Mouse (Mus musculus): ENCODE data around the gene Il18rap. TPM values are rescaled to one million over a fixed set of nuclear protein-coding genes. Genes with fewer than 3 reads are reported as not detected.

The Il18rap gene
- total RNA-seq (2021): under 1 TPM; 0.07 to 0.08 TPM
- long read RNA-seq, experiment 1: 0 reads
- long read RNA-seq, experiment 2: 0 reads

GRCm38 (mm10) chr1:40514851-40515585, at the start of gene Il18rap:
Il18rap (plus strand) TSS chr1:40515362.
- no peak for DNase-seq (ENCODE audit: low spot score in 2 of 2)

GRCm38 (mm10) chr1:40465477-40466430, 49.4 kb upstream of the Il18rap start, which contains the start of gene Il18r1:
Il18r1 (plus strand) TSS chr1:40465552.
- DNase-seq (ENCODE audit: low spot score in 2 of 2): no peak

- DNase-seq (ENCODE audit: low spot score in 2 of 2): no peak
Measured at GRCm38 (mm10) chr1:40467306-40467705, 47.9 kb upstream of the Il18rap start.

GRCm38 (mm10) chr1:40468805-40469204, 46.4 kb upstream of the Il18rap start:
- DNase-seq (ENCODE audit: low spot score in 2 of 2): no peak

- DNase-seq (ENCODE audit: low spot score in 2 of 2): no peak
Measured at GRCm38 (mm10) chr1:40469900-40470299, 45.3 kb upstream of the Il18rap start.

GRCm38 (mm10) chr1:40472401-40472800, 42.8 kb upstream of the Il18rap start:
- no peak for DNase-seq (ENCODE audit: low spot score in 2 of 2)

- DNase-seq (ENCODE audit: low spot score in 2 of 2): no peak
Measured at GRCm38 (mm10) chr1:40473640-40474039, 41.5 kb upstream of the Il18rap start.

GRCm38 (mm10) chr1:40474336-40474735, 40.8 kb upstream of the Il18rap start:
- DNase-seq (ENCODE audit: low spot score in 2 of 2): no peak

GRCm38 (mm10) chr1:40475697-40476096, 39.5 kb upstream of the Il18rap start:
- DNase-seq (ENCODE audit: low spot score in 2 of 2): no peak

- no peak for DNase-seq (ENCODE audit: low spot score in 2 of 2)
Measured at GRCm38 (mm10) chr1:40476756-40477155, 38.4 kb upstream of the Il18rap start.

- no peak for DNase-seq (ENCODE audit: low spot score in 2 of 2)
Measured at GRCm38 (mm10) chr1:40479505-40479923, 35.6 kb upstream of the Il18rap start.

GRCm38 (mm10) chr1:40494594-40494993, 20.6 kb upstream of the Il18rap start:
- DNase-seq (ENCODE audit: low spot score in 2 of 2): no peak

GRCm38 (mm10) chr1:40499708-40500107, 15.5 kb upstream of the Il18rap start:
- DNase-seq (ENCODE audit: low spot score in 2 of 2): no peak

- no peak for DNase-seq (ENCODE audit: low spot score in 2 of 2)
Measured at GRCm38 (mm10) chr1:40501126-40501525, 14.0 kb upstream of the Il18rap start.

GRCm38 (mm10) chr1:40501546-40502398, 13.4 kb upstream of the Il18rap start:
- no peak for DNase-seq (ENCODE audit: low spot score in 2 of 2)

- DNase-seq (ENCODE audit: low spot score in 2 of 2): no peak
Measured at GRCm38 (mm10) chr1:40504548-40504947, 10.6 kb upstream of the Il18rap start.

GRCm38 (mm10) chr1:40516364-40516763, 1.2 kb downstream of the Il18rap start:
- DNase-seq (ENCODE audit: low spot score in 2 of 2): no peak

GRCm38 (mm10) chr1:40522918-40523317, 7.8 kb downstream of the Il18rap start:
- no peak for DNase-seq (ENCODE audit: low spot score in 2 of 2)

GRCm38 (mm10) chr1:40523971-40524722, 9.0 kb downstream of the Il18rap start:
- no peak for DNase-seq (ENCODE audit: low spot score in 2 of 2)

- DNase-seq (ENCODE audit: low spot score in 2 of 2): no peak
Measured at GRCm38 (mm10) chr1:40529287-40529686, 14.1 kb downstream of the Il18rap start.

Data from gastrocnemius, postnatal 4 days (tissue).